Mouse (Mus musculus): ENCODE measurements around the gene Fam120b. TPM values are rescaled to one million over a fixed set of nuclear protein-coding genes. Genes with fewer than 3 reads are reported as not detected.
A peak's percentile ranks its signal among the peaks of the same experiment; 100 is the strongest.

Gene Fam120b
- 35.7 and 36.0 TPM in 2 replicates for polyA plus RNA-seq (2016; fragmentation: Nextera tagmentation; extraction: Ambion mirVana)

- H3K27me3 ChIP-seq = no peaks in the 10 kb centered on the region; the same call in 1 of the 2 replicates
- H3K4me2 ChIP-seq (replicated peaks) = peak within 1 kb of the TSS; percentile 71
- H3K9me3 ChIP-seq = no peaks in the 10 kb centered on the region
- H3K27ac ChIP-seq = peak within 1 kb of the TSS; percentile 85
- no peaks in the 10 kb centered on the region for H3K36me3 ChIP-seq
- peaks cover 13% of the 10 kb centered on the region; the same call in 1 of the 2 replicates for H3K4me1 ChIP-seq
- peak within 1 kb of the TSS; percentile 79 for H3K4me3 ChIP-seq
- peak; percentile 96 for ATAC-seq (ENCODE audit: insufficient number of reproducible peaks, insufficient read depth, low FRiP score, low TSS enrichment)
- H3K9ac ChIP-seq = peak within 1 kb of the TSS; percentile 79
- WGBS = under 1% methylated on average over 31 of the region's 31 CpGs
Measured at GRCm38 (mm10) chr17:15395997-15396675, at the start of gene Fam120b. Gene Fam120b (plus strand): TSS chr17:15396202.

- Histone ChIP-seq H3K9me3 (no peaks in the 10 kb centered on the region), H3K36me3 (no peaks in the 10 kb centered on the region), H3K27ac (no peak overlapping the region), H3K4me3 (no peak overlapping the region), H3K4me2 (replicated peaks) (no peak overlapping the region), H3K4me1 (no peaks in the 10 kb centered on the region), H3K27me3 (no peaks in the 10 kb centered on the region), H3K9ac (no peak overlapping the region)
- ATAC-seq (ENCODE audit: insufficient number of reproducible peaks, insufficient read depth, low FRiP score, low TSS enrichment) = no peak
- 76% methylated on average over 2 of the region's 2 CpGs for WGBS
Measured at GRCm38 (mm10) chr17:15350152-15350551, 45.9 kb upstream of the Fam120b start.

GRCm38 (mm10) chr17:15352869-15353610, 43.0 kb upstream of the Fam120b start:
- H3K27me3 ChIP-seq = no peaks in the 10 kb centered on the region
- 68% methylated on average over 10 of the region's 10 CpGs for WGBS
- H3K4me1 ChIP-seq = no peaks in the 10 kb centered on the region
- no peak overlapping the region for H3K27ac ChIP-seq
- ATAC-seq (ENCODE audit: insufficient number of reproducible peaks, insufficient read depth, low FRiP score, low TSS enrichment) = no peak
- H3K9me3 ChIP-seq = no peaks in the 10 kb centered on the region
- no peak overlapping the region for H3K4me3 ChIP-seq
- H3K36me3 ChIP-seq = no peaks in the 10 kb centered on the region
- no peak overlapping the region for H3K9ac ChIP-seq
- H3K4me2 ChIP-seq (replicated peaks) = no peak overlapping the region

- Histone ChIP-seq H3K4me1 (no peaks in the 10 kb centered on the region), H3K27me3 (no peaks in the 10 kb centered on the region), H3K27ac (no peak overlapping the region), H3K4me3 (no peak overlapping the region), H3K9me3 (no peaks in the 10 kb centered on the region), H3K36me3 (no peaks in the 10 kb centered on the region), H3K4me2 (replicated peaks) (no peak overlapping the region), H3K9ac (no peak overlapping the region)
- 77% methylated on average over 2 of the region's 2 CpGs for whole genome bisulfite sequencing
- ATAC-seq (ENCODE audit: insufficient number of reproducible peaks, insufficient read depth, low FRiP score, low TSS enrichment) = no peak
Measured at GRCm38 (mm10) chr17:15354006-15354405, 42.0 kb upstream of the Fam120b start.

GRCm38 (mm10) chr17:15355072-15355471, 40.9 kb upstream of the Fam120b start:
- no peak overlapping the region for H3K27ac ChIP-seq
- H3K4me2 ChIP-seq (replicated peaks) = no peak overlapping the region
- H3K9me3 ChIP-seq = no peaks in the 10 kb centered on the region
- 78% methylated on average over 3 of the region's 3 CpGs for WGBS
- no peak overlapping the region for H3K4me3 ChIP-seq
- H3K4me1 ChIP-seq = no peaks in the 10 kb centered on the region
- H3K9ac ChIP-seq = no peak overlapping the region
- no peaks in the 10 kb centered on the region for H3K27me3 ChIP-seq
- H3K36me3 ChIP-seq = no peaks in the 10 kb centered on the region
- ATAC-seq (ENCODE audit: insufficient number of reproducible peaks, insufficient read depth, low FRiP score, low TSS enrichment) = no peak

- 90% methylated on average over 5 of the region's 5 CpGs for WGBS
- Histone ChIP-seq H3K27ac (no peak overlapping the region), H3K4me1 (no peaks in the 10 kb centered on the region), H3K27me3 (no peaks in the 10 kb centered on the region), H3K9ac (no peak overlapping the region), H3K4me2 (replicated peaks) (no peak overlapping the region), H3K36me3 (no peaks in the 10 kb centered on the region), H3K9me3 (no peaks in the 10 kb centered on the region), H3K4me3 (no peak overlapping the region)
- ATAC-seq (ENCODE audit: insufficient number of reproducible peaks, insufficient read depth, low FRiP score, low TSS enrichment) = no peak
Measured at GRCm38 (mm10) chr17:15356526-15356925, 39.5 kb upstream of the Fam120b start.

GRCm38 (mm10) chr17:15357071-15357470, 38.9 kb upstream of the Fam120b start:
- no peak overlapping the region for H3K4me2 ChIP-seq (replicated peaks)
- no peak overlapping the region for H3K27ac ChIP-seq
- 69% methylated on average over 3 of the region's 3 CpGs for WGBS
- no peak overlapping the region for H3K4me3 ChIP-seq
- no peaks in the 10 kb centered on the region for H3K4me1 ChIP-seq
- ATAC-seq (ENCODE audit: insufficient number of reproducible peaks, insufficient read depth, low FRiP score, low TSS enrichment) = no peak
- no peaks in the 10 kb centered on the region for H3K9me3 ChIP-seq
- H3K27me3 ChIP-seq = no peaks in the 10 kb centered on the region
- no peak overlapping the region for H3K9ac ChIP-seq
- no peaks in the 10 kb centered on the region for H3K36me3 ChIP-seq

- no peak for ATAC-seq (ENCODE audit: insufficient number of reproducible peaks, insufficient read depth, low FRiP score, low TSS enrichment)
- H3K27ac ChIP-seq = no peak overlapping the region
- no peaks in the 10 kb centered on the region for H3K36me3 ChIP-seq
- 73% methylated on average over 3 of the region's 3 CpGs for WGBS
- no peak overlapping the region for H3K9ac ChIP-seq
- H3K4me1 ChIP-seq = no peaks in the 10 kb centered on the region
- no peak overlapping the region for H3K4me2 ChIP-seq (replicated peaks)
- no peak overlapping the region for H3K4me3 ChIP-seq
- 0 out of 2 replicates have a peak, but pooled peaks cover 2% of the 10 kb centered on the region for H3K27me3 ChIP-seq
- H3K9me3 ChIP-seq = no peaks in the 10 kb centered on the region
Measured at GRCm38 (mm10) chr17:15363656-15364055, 32.3 kb upstream of the Fam120b start.

- H3K27me3 ChIP-seq = 0 out of 2 replicates have a peak, but pooled peaks cover 5% of the 10 kb centered on the region
- H3K36me3 ChIP-seq = no peaks in the 10 kb centered on the region
- H3K4me3 ChIP-seq = no peak overlapping the region
- WGBS = 88% methylated on average over 5 of the region's 5 CpGs
- H3K9ac ChIP-seq = no peak overlapping the region
- H3K4me2 ChIP-seq (replicated peaks) = no peak overlapping the region
- no peak overlapping the region for H3K27ac ChIP-seq
- no peaks in the 10 kb centered on the region for H3K9me3 ChIP-seq
- no peak for ATAC-seq (ENCODE audit: insufficient number of reproducible peaks, insufficient read depth, low FRiP score, low TSS enrichment)
- H3K4me1 ChIP-seq = no peaks in the 10 kb centered on the region
Measured at GRCm38 (mm10) chr17:15365650-15366049, 30.4 kb upstream of the Fam120b start.

- H3K27me3 ChIP-seq = peaks cover 42% of the 10 kb centered on the region
- WGBS = 89% methylated on average over 14 of the region's 14 CpGs
- H3K9ac ChIP-seq = no peak overlapping the region
- H3K27ac ChIP-seq = no peak overlapping the region
- H3K36me3 ChIP-seq = no peaks in the 10 kb centered on the region
- H3K4me3 ChIP-seq = no peak overlapping the region
- no peaks in the 10 kb centered on the region for H3K9me3 ChIP-seq
- ATAC-seq (ENCODE audit: insufficient number of reproducible peaks, insufficient read depth, low FRiP score, low TSS enrichment) = no peak
- H3K4me1 ChIP-seq = peaks cover 20% of the 10 kb centered on the region
- H3K4me2 ChIP-seq (replicated peaks) = no peak overlapping the region
Measured at GRCm38 (mm10) chr17:15370401-15370800, 25.6 kb upstream of the Fam120b start.

- H3K9ac ChIP-seq = no peak overlapping the region
- peaks cover 57% of the 10 kb centered on the region for H3K27me3 ChIP-seq
- H3K4me3 ChIP-seq = 0 out of 2 replicates have a peak overlapping the region, but pooled peaks have one; percentile 3
- no peaks in the 10 kb centered on the region for H3K36me3 ChIP-seq
- WGBS = 48% methylated on average over 17 of the region's 17 CpGs
- peak overlapping the region; percentile 29; the same call in 1 of the 2 replicates for H3K4me2 ChIP-seq (replicated peaks)
- H3K4me1 ChIP-seq = peaks cover 26% of the 10 kb centered on the region
- ATAC-seq (ENCODE audit: insufficient number of reproducible peaks, insufficient read depth, low FRiP score, low TSS enrichment) = 0 out of 2 replicates have a peak, but pooled peaks have one; percentile 44
- no peak overlapping the region for H3K27ac ChIP-seq
- no peaks in the 10 kb centered on the region for H3K9me3 ChIP-seq
Measured at GRCm38 (mm10) chr17:15371967-15372835, 23.8 kb upstream of the Fam120b start.
